In genomic region chr8:84935489-84935888, GRCm38 (mm10) we compare ENCODE assay signal across 11 mouse cellular contexts. TPM values are rescaled to one million over a fixed set of nuclear protein-coding genes. Genes with fewer than 3 reads are reported as not detected.
DNase-seq lines count a peak whose midpoint lies in the region; ATAC-seq and TF ChIP-seq lines count a peak whose summit lies in the region.
"Had no signal": no experiment of that assay in that cellular context is flagged by ENCODE, and none has a peak within 500 bp of the region (broad histone marks: within the 10 kb centered on the region; RNA-seq: fewer than 3 reads in every experiment).

No protein-coding gene starts in this region.

- peak overlapping the region; percentile 89 for H3K4me3 ChIP-seq in left cerebral cortex, adult 2 months
- H3K4me3 ChIP-seq in forebrain, embryonic 13.5 days = peak overlapping the region; percentile 74
- peak overlapping the region; percentile 7; the same call in 1 of the 2 replicates for H3K4me3 ChIP-seq in limb, embryonic 13.5 days
- H3K4me3 ChIP-seq: liver, embryonic 15.5 days had no signal

- no peaks in the 10 kb centered on the region for H3K9me3 ChIP-seq in forebrain, embryonic 13.5 days (replicated peaks)
- H3K9me3 ChIP-seq in limb, embryonic 13.5 days = no peaks in the 10 kb centered on the region
- H3K9me3 ChIP-seq: liver, embryonic 15.5 days had no signal

- WGBS in forebrain, embryonic 13.5 days = 6% methylated on average over 14 of the region's 14 CpGs
- WGBS in limb, embryonic 13.5 days = 4% methylated on average over 14 of the region's 14 CpGs

- peaks cover 6% of the 10 kb centered on the region for H3K36me3 ChIP-seq in forebrain, embryonic 13.5 days (ENCODE audit: poor library complexity, severe bottlenecking)
- H3K36me3 ChIP-seq in limb, embryonic 13.5 days = no peaks in the 10 kb centered on the region
- H3K36me3 ChIP-seq: liver, embryonic 15.5 days had no signal

- H3K4me2 ChIP-seq in forebrain, embryonic 13.5 days = peak overlapping the region; percentile 80
- H3K4me2 ChIP-seq in limb, embryonic 13.5 days (replicated peaks) = peak overlapping the region; percentile 36; the same call in 1 of the 2 replicates
- H3K4me2 ChIP-seq: liver, embryonic 15.5 days had no signal

- ATAC-seq in forebrain, embryonic 13.5 days = peak; percentile 13; the same call in 1 of the 2 replicates
- no peak for ATAC-seq in limb, embryonic 13.5 days (ENCODE audit: low FRiP score, low read depth)
- no peak for ATAC-seq in erythroblast, adult 5-6 weeks (replicated peaks; ENCODE audit: low FRiP score, poor library complexity, severe bottlenecking)

- H3K9ac ChIP-seq in forebrain, embryonic 13.5 days = peak overlapping the region; percentile 89
- no peak overlapping the region for H3K9ac ChIP-seq in limb, embryonic 13.5 days
- H3K9ac ChIP-seq: liver, embryonic 15.5 days had no signal

- intact Hi-C loops in left cerebral cortex, adult 2 months (cut with DNase I) = no loop called here
- intact Hi-C loops in left cerebral cortex, postnatal 14 days (cut with DNase I) = no loop called here

- peak overlapping the region; percentile 40 for H3K27ac ChIP-seq in left cerebral cortex, adult 2 months
- peak overlapping the region; percentile 87 for H3K27ac ChIP-seq in forebrain, embryonic 13.5 days
- H3K27ac ChIP-seq in limb, embryonic 13.5 days = no peak overlapping the region
- H3K27ac ChIP-seq: kidney, postnatal 0 days; liver, embryonic 15.5 days had no signal

- TF ChIP-seq CTCF in left cerebral cortex, adult 2 months (IDR thresholded peaks at IDR 0.05) = no peak

- H3K4me1 ChIP-seq in forebrain, embryonic 13.5 days = peaks cover 33% of the 10 kb centered on the region
- peaks cover 21% of the 10 kb centered on the region for H3K4me1 ChIP-seq in limb, embryonic 13.5 days

- H3K27me3 ChIP-seq in forebrain, embryonic 13.5 days = peaks cover 17% of the 10 kb centered on the region
- peaks cover 91% of the 10 kb centered on the region for H3K27me3 ChIP-seq in limb, embryonic 13.5 days

- no peak for DNase-seq in left cerebral cortex, adult 2 months (ENCODE audit: extremely low spot score in 1 of 2, low spot score in 2 of 2)
- DNase-seq in left cerebral cortex, adult 11 months (ENCODE audit: low spot score) = no peak
- DNase-seq in retina, postnatal 1 day = peak; percentile 57
- DNase-seq in thymus, postnatal 4 days = no peak
- DNase-seq in left cerebral cortex, postnatal 14 days (ENCODE audit: low spot score in 2 of 2) = no peak
- DNase-seq: gastrocnemius, postnatal 10 days had no signal

RNA-seq across cellular contexts. Expression of gene Mast1, which starts 1.7 kb away (rescaled TPM):
- total RNA-seq in left cerebral cortex, adult 2 months (2021) = 10 to 100 TPM; 89.4 to 95.7 TPM
- polyA plus RNA-seq in forebrain, embryonic 13.5 days (2015; fragmentation: Nextera tagmentation; extraction: Ambion mirVana) = 31.6 and 37.3 TPM in 2 replicates
- 0.32 and 0.55 TPM in 2 replicates for polyA plus RNA-seq in limb, embryonic 13.5 days (2015; fragmentation: Nextera tagmentation; extraction: Ambion mirVana)
- total RNA-seq in left cerebral cortex, postnatal 14 days (2021) = 100 to 1,000 TPM; 139 to 146 TPM
- total RNA-seq in erythroblast, adult 5-6 weeks (2015; ENCODE audit: low replicate concordance) = not detected in 2 replicates
- total RNA-seq in erythroblast, adult 5-6 weeks (2017; ENCODE audit: low replicate concordance) = 0.28 TPM in 1 of 2 replicates, not detected in the other

RNA-seq across cellular contexts. Expression of gene Rtbdn, which starts 11.3 kb away (rescaled TPM):
- 1 to 10 TPM; 1.1 to 1.2 TPM for total RNA-seq in left cerebral cortex, adult 2 months (2021)
- polyA plus RNA-seq in forebrain, embryonic 13.5 days (2015; fragmentation: Nextera tagmentation; extraction: Ambion mirVana) = 1.2 and 1.8 TPM in 2 replicates
- 0.20 and 0.47 TPM in 2 replicates for polyA plus RNA-seq in limb, embryonic 13.5 days (2015; fragmentation: Nextera tagmentation; extraction: Ambion mirVana)
- total RNA-seq in left cerebral cortex, postnatal 14 days (2021) = 1 to 10 TPM; 1.6 to 2.1 TPM
- total RNA-seq in erythroblast, adult 5-6 weeks (2015; ENCODE audit: low replicate concordance) = not detected in 2 replicates
- total RNA-seq in erythroblast, adult 5-6 weeks (2017; ENCODE audit: low replicate concordance) = not detected in 2 replicates
- total RNA-seq: gastrocnemius, postnatal 10 days had no signal

RNA-seq across cellular contexts. Expression of gene Dnase2a, which starts 27.1 kb away (rescaled TPM):
- total RNA-seq in left cerebral cortex, adult 2 months (2021) = 1 to 10 TPM; 4.3 to 5.1 TPM
- polyA plus RNA-seq in forebrain, embryonic 13.5 days (2015; fragmentation: Nextera tagmentation; extraction: Ambion mirVana) = 6.9 and 9.4 TPM in 2 replicates
- polyA plus RNA-seq in limb, embryonic 13.5 days (2015; fragmentation: Nextera tagmentation; extraction: Ambion mirVana) = 16.4 and 18.5 TPM in 2 replicates
- 1 to 10 TPM; 2.9 TPM for total RNA-seq in left cerebral cortex, postnatal 14 days (2021)
- total RNA-seq in erythroblast, adult 5-6 weeks (2015; ENCODE audit: low replicate concordance) = 31.9 and 44.9 TPM in 2 replicates
- total RNA-seq in erythroblast, adult 5-6 weeks (2017; ENCODE audit: low replicate concordance) = 85.2 and 99.8 TPM in 2 replicates

RNA-seq across cellular contexts. Expression of gene Gm49661, which starts 33.7 kb away (rescaled TPM):
- not detected for total RNA-seq in left cerebral cortex, adult 2 months (2021)
- polyA plus RNA-seq in forebrain, embryonic 13.5 days (2015; fragmentation: Nextera tagmentation; extraction: Ambion mirVana) = not detected in 2 replicates
- not detected in 2 replicates for polyA plus RNA-seq in limb, embryonic 13.5 days (2015; fragmentation: Nextera tagmentation; extraction: Ambion mirVana)
- total RNA-seq in left cerebral cortex, postnatal 14 days (2021) = not detected
- total RNA-seq in erythroblast, adult 5-6 weeks (2015; ENCODE audit: low replicate concordance) = not detected in 2 replicates
- not detected in 2 replicates for total RNA-seq in erythroblast, adult 5-6 weeks (2017; ENCODE audit: low replicate concordance)
- total RNA-seq: gastrocnemius, postnatal 10 days had no signal
- polyA plus RNA-seq: kidney, postnatal 0 days; liver, embryonic 15.5 days had no signal

RNA-seq across cellular contexts. Expression of gene Klf1, which starts 33.8 kb away (rescaled TPM):
- under 1 TPM in 1 of 2 experiments, not detected in 1; 0.23 TPM for total RNA-seq in left cerebral cortex, adult 2 months (2021)
- polyA plus RNA-seq in forebrain, embryonic 13.5 days (2015; fragmentation: Nextera tagmentation; extraction: Ambion mirVana) = 0.74 and 1.2 TPM in 2 replicates
- polyA plus RNA-seq in limb, embryonic 13.5 days (2015; fragmentation: Nextera tagmentation; extraction: Ambion mirVana) = 2.4 and 4.4 TPM in 2 replicates
- total RNA-seq in left cerebral cortex, postnatal 14 days (2021) = not detected
- total RNA-seq in erythroblast, adult 5-6 weeks (2015; ENCODE audit: low replicate concordance) = 58.9 and 59.8 TPM in 2 replicates
- 85.0 and 116 TPM in 2 replicates for total RNA-seq in erythroblast, adult 5-6 weeks (2017; ENCODE audit: low replicate concordance)

Comparison
In these comparisons a context has a peak if more than half of its experiments do, and no peak if none do; other contexts are left out.
1. H3K4me3 ChIP-seq: peak in every context shown above with its lines; median percentile 89 in left cerebral cortex, adult 2 months; 74 in forebrain, embryonic 13.5 days; 7 in limb, embryonic 13.5 days.
2. RNA of gene Mast1, which starts 1.7 kb away (total RNA-seq): 139 to 146 TPM in left cerebral cortex, postnatal 14 days and 89.4 to 95.7 TPM in left cerebral cortex, adult 2 months; 0.28 TPM in erythroblast, adult 5-6 weeks; every median in the first group is over 10 times any median in the second.
3. RNA of gene Dnase2a, which starts 27.1 kb away (total RNA-seq): 31.9 to 99.8 TPM in erythroblast, adult 5-6 weeks; 4.3 to 5.1 TPM in left cerebral cortex, adult 2 months and 2.9 TPM in left cerebral cortex, postnatal 14 days; every median in the first group is over 4 times any median in the second.